ENCODE assay signal across 31 mouse cellular contexts in genomic region chr17:8499564-8500117, GRCm38 (mm10). TPM values are rescaled to one million over a fixed set of nuclear protein-coding genes. Genes with fewer than 3 reads are reported as not detected.
DNase-seq lines count a peak whose midpoint lies in the region; ATAC-seq lines count a peak whose summit lies in the region.
"Had no signal": no experiment of that assay in that cellular context is flagged by ENCODE, and none has a peak within 500 bp of the region (broad histone marks: within the 10 kb centered on the region; RNA-seq: fewer than 3 reads in every experiment).

No protein-coding gene starts in this region.

- intact Hi-C loops in heart, postnatal 10 days (cut with DNase I) = no loop called here
- intact Hi-C loops in left cerebral cortex, postnatal 4 days (cut with DNase I) = no loop called here

- no peaks in the 10 kb centered on the region for H3K36me3 ChIP-seq in lung, embryonic 16.5 days (ENCODE audit: control insufficient read depth, insufficient read depth, low read length)
- H3K36me3 ChIP-seq in embryonic facial prominence, embryonic 14.5 days (ENCODE audit: control insufficient read depth, insufficient read depth, low read length) = no peaks in the 10 kb centered on the region
- H3K36me3 ChIP-seq: forebrain, embryonic 10.5 days; forebrain, embryonic 15.5 days; heart, embryonic 12.5 days; hindbrain, embryonic 10.5 days; hindbrain, embryonic 15.5 days; limb, embryonic 15.5 days; liver, embryonic 13.5 days; midbrain, embryonic 12.5 days had no signal

- peak; percentile 89 for ATAC-seq in lung, embryonic 16.5 days (ENCODE audit: low read depth)
- ATAC-seq in embryonic facial prominence, embryonic 14.5 days (ENCODE audit: low read depth) = peak; percentile 82
- ATAC-seq: forebrain, embryonic 15.5 days; inflammation-experienced regulatory T-cells, adult 6 months had no signal

- no peak overlapping the region for H3K9ac ChIP-seq in lung, embryonic 16.5 days (ENCODE audit: low read length)
- H3K9ac ChIP-seq in embryonic facial prominence, embryonic 14.5 days (ENCODE audit: low read depth, low read length) = no peak overlapping the region
- H3K9ac ChIP-seq: forebrain, embryonic 15.5 days; heart, embryonic 12.5 days; hindbrain, embryonic 15.5 days; limb, embryonic 15.5 days; liver, embryonic 13.5 days; midbrain, embryonic 12.5 days had no signal

- H3K4me2 ChIP-seq in lung, embryonic 16.5 days (ENCODE audit: low read depth, low read length) = no peak overlapping the region
- no peak overlapping the region for H3K4me2 ChIP-seq in embryonic facial prominence, embryonic 14.5 days (ENCODE audit: low read depth, low read length)
- H3K4me2 ChIP-seq: forebrain, embryonic 15.5 days; heart, embryonic 12.5 days; hindbrain, embryonic 15.5 days; limb, embryonic 15.5 days; liver, embryonic 13.5 days; midbrain, embryonic 12.5 days had no signal

- 41% methylated on average over 4 of the region's 4 CpGs for WGBS in lung, embryonic 16.5 days
- WGBS in embryonic facial prominence, embryonic 14.5 days = 50% methylated on average over 4 of the region's 4 CpGs

- H3K27me3 ChIP-seq in lung, embryonic 16.5 days (ENCODE audit: control insufficient read depth, insufficient read depth, low read depth, low read length) = no peaks in the 10 kb centered on the region
- no peaks in the 10 kb centered on the region for H3K27me3 ChIP-seq in embryonic facial prominence, embryonic 14.5 days (replicated peaks; ENCODE audit: control insufficient read depth, insufficient read depth, low read length)
- H3K27me3 ChIP-seq: forebrain, embryonic 15.5 days; hindbrain, embryonic 15.5 days had no signal

- DNase-seq in lung, adult 18-20 months = no peak
- peak; percentile 10 for DNase-seq in MN1 (ENCODE audit: low spot score)
- peak; percentile 54 for DNase-seq in NIH3T3 (ENCODE audit: low read depth)
- DNase-seq in embryonic facial prominence, embryonic 14.5 days (ENCODE audit: low spot score) = peak; percentile 85
- no peak for DNase-seq in heart, postnatal 10 days
- no peak for DNase-seq in left cerebral cortex, postnatal 4 days
- DNase-seq: adrenal gland, postnatal 10 days; B cell, adult 2 months; cerebellum, adult 18-20 months; cerebellum, postnatal 10 days; gastrocnemius, adult 2 months; heart, adult 2 months; kidney, adult 11 months; kidney, postnatal 14 days; liver, embryonic 13.5 days; right cerebral cortex, adult 18-20 months; right cerebral cortex, postnatal 4 days; thymus, adult 18-20 months; thymus, postnatal 25 days had no signal

- no peaks in the 10 kb centered on the region for H3K9me3 ChIP-seq in lung, embryonic 16.5 days (ENCODE audit: control insufficient read depth, low read length)
- no peaks in the 10 kb centered on the region for H3K9me3 ChIP-seq in embryonic facial prominence, embryonic 14.5 days (ENCODE audit: control insufficient read depth, low read length)
- H3K9me3 ChIP-seq: forebrain, embryonic 10.5 days; forebrain, embryonic 15.5 days; heart, embryonic 12.5 days; hindbrain, embryonic 10.5 days; hindbrain, embryonic 15.5 days; limb, embryonic 15.5 days; liver, embryonic 13.5 days; midbrain, embryonic 12.5 days had no signal

- no peaks in the 10 kb centered on the region for H3K4me1 ChIP-seq in lung, embryonic 16.5 days (replicated peaks; ENCODE audit: control insufficient read depth, insufficient read depth, low read length)
- peaks cover 5% of the 10 kb centered on the region; the same call in 1 of the 2 replicates for H3K4me1 ChIP-seq in embryonic facial prominence, embryonic 14.5 days (ENCODE audit: control insufficient read depth, insufficient read depth, low read length)
- H3K4me1 ChIP-seq: forebrain, embryonic 10.5 days; forebrain, embryonic 15.5 days; heart, embryonic 12.5 days; hindbrain, embryonic 10.5 days; hindbrain, embryonic 15.5 days; liver, embryonic 13.5 days; midbrain, embryonic 12.5 days had no signal

- H3K4me3 ChIP-seq in lung, embryonic 16.5 days (ENCODE audit: low read length) = no peak overlapping the region
- H3K4me3 ChIP-seq in embryonic facial prominence, embryonic 14.5 days (ENCODE audit: low read depth, low read length) = no peak overlapping the region
- H3K4me3 ChIP-seq: forebrain, embryonic 10.5 days; forebrain, embryonic 15.5 days; gastrocnemius, adult 2 months; heart, adult 2 months; heart, embryonic 12.5 days; hindbrain, embryonic 10.5 days; hindbrain, embryonic 15.5 days; limb, embryonic 15.5 days; liver, embryonic 13.5 days; megakaryocyte, embryonic 14.5 days; midbrain, embryonic 12.5 days had no signal

- no peak overlapping the region for H3K27ac ChIP-seq in lung, embryonic 16.5 days (ENCODE audit: low read length)
- H3K27ac ChIP-seq in embryonic facial prominence, embryonic 14.5 days (replicated peaks; ENCODE audit: low read depth, low read length) = no peak overlapping the region; the same call in 1 of the 2 replicates
- H3K27ac ChIP-seq: forebrain, embryonic 10.5 days; forebrain, embryonic 15.5 days; gastrocnemius, adult 2 months; heart, adult 2 months; hindbrain, embryonic 10.5 days; hindbrain, embryonic 15.5 days; limb, embryonic 15.5 days; liver, embryonic 13.5 days; midbrain, embryonic 12.5 days; stomach, postnatal 0 days had no signal

RNA-seq across cellular contexts. Expression of gene Pde10a, which starts 25.5 kb away (rescaled TPM):
- polyA plus RNA-seq in lung, embryonic 16.5 days (2015; fragmentation: Nextera tagmentation; extraction: Ambion mirVana) = 0.88 and 1.7 TPM in 2 replicates
- polyA plus RNA-seq in embryonic facial prominence, embryonic 14.5 days (2014; fragmentation: Nextera tagmentation; extraction: Ambion mirVana) = 2.3 and 3.5 TPM in 2 replicates
- 1 to 10 TPM; 5.0 to 7.7 TPM for total RNA-seq in heart, postnatal 10 days (2021)
- 100 to 1,000 TPM in 1 of 2 experiments, 10 to 100 TPM in 1; 84.9 to 106 TPM for total RNA-seq in left cerebral cortex, postnatal 4 days (2021)
- total RNA-seq: monocyte, adult 5-6 weeks had no signal
- polyA plus RNA-seq: inflammation-experienced regulatory T-cells, adult 6 months had no signal

Comparison
In these comparisons a context has a peak if more than half of its experiments do, and no peak if none do; other contexts are left out.
1. DNase-seq: peak in MN1 (single experiment), NIH3T3 (single experiment) and embryonic facial prominence, embryonic 14.5 days (single experiment); none in lung, adult 18-20 months (0 of 2), heart, postnatal 10 days (0 of 2) and left cerebral cortex, postnatal 4 days (single experiment).
2. RNA of gene Pde10a, which starts 25.5 kb away (total RNA-seq): 84.9 to 106 TPM in left cerebral cortex, postnatal 4 days; 5.0 to 7.7 TPM in heart, postnatal 10 days; every median in the first group is over 4 times any median in the second.